Mouse (Mus musculus): Measurements from ENCODE around the gene Fzd2.
"Not testable (repeated sequence)": the region's sequence is repeated elsewhere in the genome, so short reads cannot be mapped to it uniquely, and the experiment has no call there.

- not testable (repeated sequence) for TF ChIP-seq CTCF, EP300 (IDR thresholded peaks at IDR 0.05; ENCODE audit: low read depth)
Measured at GRCm38 (mm10) chr11:102564952-102565671, 39.1 kb upstream of the Fzd2 start.

Measured in liver, embryonic 14.5 days (tissue).